Comparison of ENCODE assay signal across 8 mouse cellular contexts in the genomic region with DNA sequence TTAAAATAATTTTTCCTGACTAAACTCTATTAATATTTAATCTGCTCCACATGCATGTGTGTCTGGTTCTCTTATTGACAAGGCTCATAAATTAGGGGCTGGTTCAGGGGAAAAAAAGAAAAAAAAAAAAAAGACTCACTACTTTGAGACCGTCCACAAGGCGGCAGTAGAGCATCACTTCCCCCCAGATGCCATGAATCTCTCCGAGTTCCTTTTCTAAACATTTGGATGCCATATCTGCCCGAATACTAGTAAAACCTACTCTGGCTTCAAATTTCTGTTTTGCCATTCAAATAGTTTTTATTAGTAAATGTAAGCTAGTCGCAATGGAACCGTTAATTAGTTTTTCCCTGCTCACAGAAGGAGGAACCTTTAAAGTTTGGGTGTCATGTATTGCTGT.
A peak's percentile ranks its signal among the peaks of the same experiment; 100 is the strongest.
DNase-seq lines count a peak whose midpoint lies in the region; ATAC-seq and TF ChIP-seq lines count a peak whose summit lies in the region.

No protein-coding gene starts in this region.

- ATAC-seq in limb, embryonic 14.5 days (ENCODE audit: low FRiP score, low read depth): peak; percentile 43; the same call in 1 of the 2 replicates

- H3K4me2 ChIP-seq in limb, embryonic 14.5 days (replicated peaks; ENCODE audit: low read depth, low read length, severe bottlenecking): no peak overlapping the region

- DNase-seq in adrenal gland, adult (ENCODE audit: inconsistent age in 2 of 2, low spot score in 1 of 2): peak; percentile 28 to 80
- no peak for DNase-seq in adrenal gland, postnatal 4 days (ENCODE audit: low spot score in 2 of 2)
- peak; percentile 45 for DNase-seq in ovary, postnatal 14 days (ENCODE audit: low spot score)
- no peak for DNase-seq in ovary, postnatal 10 days (ENCODE audit: low spot score)
- peak; percentile 37 to 39 for DNase-seq in cerebellum, postnatal 36 days
- DNase-seq in hindlimb bud, embryonic 11.5 days (ENCODE audit: extremely low spot score, low read depth, low spot score): peak; percentile 80
- DNase-seq in limb, embryonic 14.5 days (ENCODE audit: low spot score): peak; percentile 86
- DNase-seq in right cerebral cortex, postnatal 25 days: peak; percentile 46

- no peak for TF ChIP-seq POLR2A in limb, embryonic 14.5 days (IDR thresholded peaks at IDR 0.05; ENCODE audit: borderline replicate concordance, extremely low read depth, insufficient read depth, insufficient read length)

- no peaks in the 10 kb centered on the region for H3K27me3 ChIP-seq in limb, embryonic 14.5 days (ENCODE audit: control insufficient read depth, insufficient read depth, low read length)

- peaks cover 2% of the 10 kb centered on the region; the same call in 1 of the 2 replicates for H3K4me1 ChIP-seq in limb, embryonic 14.5 days (ENCODE audit: control insufficient read depth, insufficient read depth, low read length)

- H3K27ac ChIP-seq in limb, embryonic 14.5 days (replicated peaks; ENCODE audit: low read depth, low read length): no peak overlapping the region

- no peaks in the 10 kb centered on the region for H3K9me3 ChIP-seq in limb, embryonic 14.5 days (ENCODE audit: control insufficient read depth, low read length)

- H3K9ac ChIP-seq in limb, embryonic 14.5 days (ENCODE audit: low read depth, low read length, severe bottlenecking): no peak overlapping the region

- no peaks in the 10 kb centered on the region for H3K36me3 ChIP-seq in limb, embryonic 14.5 days (ENCODE audit: control insufficient read depth, insufficient read depth, low read length)

- WGBS in limb, embryonic 14.5 days: 2% methylated on average over 6 of the region's 6 CpGs

- no peak overlapping the region for H3K4me3 ChIP-seq in limb, embryonic 14.5 days (replicated peaks; ENCODE audit: low read length)

Comparison
In these comparisons a context has a peak if more than half of its experiments do, and no peak if none do; other contexts are left out.
1. DNase-seq: peak in adrenal gland, adult (2 of 2), ovary, postnatal 14 days (single experiment), cerebellum, postnatal 36 days (2 of 2), hindlimb bud, embryonic 11.5 days (single experiment), limb, embryonic 14.5 days (single experiment) and right cerebral cortex, postnatal 25 days (single experiment); none in adrenal gland, postnatal 4 days (0 of 2) and ovary, postnatal 10 days (single experiment).